Mouse (Mus musculus): Measurements from ENCODE around the gene Nup214. TPM values are rescaled to one million over a fixed set of nuclear protein-coding genes. Genes with fewer than 3 reads are reported as not detected.

Gene Nup214
- polyA plus RNA-seq (2016; fragmentation: Nextera tagmentation; extraction: Ambion mirVana): 120 and 121 TPM in 2 replicates

- under 1% methylated on average over 60 of the region's 60 CpGs for WGBS
- Histone ChIP-seq H3K4me1 (peaks cover 16% of the 10 kb centered on the region), H3K27me3 (replicated peaks; ENCODE audit: low read depth, poor library complexity, severe bottlenecking) (no peaks in the 10 kb centered on the region), H3K4me3 (peak within 1 kb of the TSS; percentile 86), H3K27ac (replicated peaks) (peak within 1 kb of the TSS; percentile 91), H3K9me3 (no peaks in the 10 kb centered on the region), H3K36me3 (replicated peaks) (peaks cover 70% of the 10 kb centered on the region)
- peak; percentile 100 for DNase-seq (ENCODE audit: low spot score)
Measured at GRCm38 (mm10) chr2:31974141-31974808, at the start of gene Nup214. Gene Nup214, plus strand, starts transcription at chr2:31974436.

GRCm38 (mm10) chr2:31924811-31925210, 49.4 kb upstream of the Nup214 start:
- peaks cover 7% of the 10 kb centered on the region for H3K27me3 ChIP-seq (replicated peaks; ENCODE audit: low read depth, poor library complexity, severe bottlenecking)
- no peaks in the 10 kb centered on the region for H3K9me3 ChIP-seq
- H3K4me1 ChIP-seq: peaks cover 8% of the 10 kb centered on the region
- no peaks in the 10 kb centered on the region for H3K36me3 ChIP-seq (replicated peaks)
- 32% methylated on average over 9 of the region's 9 CpGs for WGBS
- H3K4me3 ChIP-seq: no peak overlapping the region
- H3K27ac ChIP-seq (replicated peaks): no peak overlapping the region
- DNase-seq (ENCODE audit: low spot score): peak; percentile 44

- H3K9me3 ChIP-seq: no peaks in the 10 kb centered on the region
- no peak for DNase-seq (ENCODE audit: low spot score)
- H3K4me1 ChIP-seq: peaks cover 13% of the 10 kb centered on the region
- no peak overlapping the region for H3K4me3 ChIP-seq
- H3K27me3 ChIP-seq (replicated peaks; ENCODE audit: low read depth, poor library complexity, severe bottlenecking): peaks cover 11% of the 10 kb centered on the region; the same call in 1 of the 2 replicates
- H3K27ac ChIP-seq (replicated peaks): no peak overlapping the region
- H3K36me3 ChIP-seq (replicated peaks): no peaks in the 10 kb centered on the region
- 66% methylated on average over 4 of the region's 4 CpGs for WGBS
Measured at GRCm38 (mm10) chr2:31925936-31926335, 48.3 kb upstream of the Nup214 start.

GRCm38 (mm10) chr2:31929664-31930063, 44.6 kb upstream of the Nup214 start:
- 91% methylated on average over 3 of the region's 3 CpGs for WGBS
- H3K9me3 ChIP-seq: no peaks in the 10 kb centered on the region
- 0 out of 2 replicates have a peak, but pooled peaks cover 4% of the 10 kb centered on the region for H3K27me3 ChIP-seq (replicated peaks; ENCODE audit: low read depth, poor library complexity, severe bottlenecking)
- no peaks in the 10 kb centered on the region for H3K36me3 ChIP-seq (replicated peaks)
- H3K27ac ChIP-seq (replicated peaks): no peak overlapping the region
- no peak for DNase-seq (ENCODE audit: low spot score)
- no peak overlapping the region for H3K4me3 ChIP-seq
- peaks cover 14% of the 10 kb centered on the region for H3K4me1 ChIP-seq

GRCm38 (mm10) chr2:31934551-31934950, 39.7 kb upstream of the Nup214 start:
- Histone ChIP-seq H3K4me1 (peaks cover 23% of the 10 kb centered on the region), H3K9me3 (no peaks in the 10 kb centered on the region), H3K36me3 (replicated peaks) (no peaks in the 10 kb centered on the region), H3K27ac (replicated peaks) (no peak overlapping the region), H3K27me3 (replicated peaks; ENCODE audit: low read depth, poor library complexity, severe bottlenecking) (peaks cover 4% of the 10 kb centered on the region; the same call in 1 of the 2 replicates), H3K4me3 (no peak overlapping the region)
- no peak for DNase-seq (ENCODE audit: low spot score)
- WGBS: 48% methylated on average over 4 of the region's 4 CpGs

GRCm38 (mm10) chr2:31935054-31935453, 39.2 kb upstream of the Nup214 start:
- peaks cover 25% of the 10 kb centered on the region for H3K4me1 ChIP-seq
- no peaks in the 10 kb centered on the region for H3K36me3 ChIP-seq (replicated peaks)
- WGBS: 49% methylated on average over 4 of the region's 4 CpGs
- H3K27ac ChIP-seq (replicated peaks): no peak overlapping the region
- no peak for DNase-seq (ENCODE audit: low spot score)
- no peak overlapping the region for H3K4me3 ChIP-seq
- H3K27me3 ChIP-seq (replicated peaks; ENCODE audit: low read depth, poor library complexity, severe bottlenecking): peaks cover 4% of the 10 kb centered on the region; the same call in 1 of the 2 replicates
- H3K9me3 ChIP-seq: no peaks in the 10 kb centered on the region

GRCm38 (mm10) chr2:31938298-31938697, 35.9 kb upstream of the Nup214 start:
- 83% methylated on average over 1 of the region's 1 CpGs for WGBS
- H3K4me1 ChIP-seq: peaks cover 15% of the 10 kb centered on the region
- no peak overlapping the region for H3K27ac ChIP-seq (replicated peaks)
- no peak for DNase-seq (ENCODE audit: low spot score)
- H3K27me3 ChIP-seq (replicated peaks; ENCODE audit: low read depth, poor library complexity, severe bottlenecking): no peaks in the 10 kb centered on the region; the same call in 1 of the 2 replicates
- no peaks in the 10 kb centered on the region for H3K9me3 ChIP-seq
- H3K4me3 ChIP-seq: no peak overlapping the region
- H3K36me3 ChIP-seq (replicated peaks): no peaks in the 10 kb centered on the region

GRCm38 (mm10) chr2:31943011-31943410, 31.2 kb upstream of the Nup214 start:
- no peak overlapping the region for H3K4me3 ChIP-seq
- peaks cover 5% of the 10 kb centered on the region; the same call in 1 of the 2 replicates for H3K27me3 ChIP-seq (replicated peaks; ENCODE audit: low read depth, poor library complexity, severe bottlenecking)
- 82% methylated on average over 4 of the region's 4 CpGs for WGBS
- 0 out of 2 replicates have a peak, but pooled peaks cover 5% of the 10 kb centered on the region for H3K4me1 ChIP-seq
- no peak overlapping the region for H3K27ac ChIP-seq (replicated peaks)
- H3K36me3 ChIP-seq (replicated peaks): no peaks in the 10 kb centered on the region
- DNase-seq (ENCODE audit: low spot score): no peak
- H3K9me3 ChIP-seq: no peaks in the 10 kb centered on the region

GRCm38 (mm10) chr2:31945580-31945979, 28.7 kb upstream of the Nup214 start:
- peaks cover 23% of the 10 kb centered on the region; the same call in 1 of the 2 replicates for H3K27me3 ChIP-seq (replicated peaks; ENCODE audit: low read depth, poor library complexity, severe bottlenecking)
- H3K27ac ChIP-seq (replicated peaks): no peak overlapping the region
- no peaks in the 10 kb centered on the region for H3K36me3 ChIP-seq (replicated peaks)
- 71% methylated on average over 2 of the region's 2 CpGs for WGBS
- H3K4me3 ChIP-seq: no peak overlapping the region
- no peaks in the 10 kb centered on the region for H3K9me3 ChIP-seq
- H3K4me1 ChIP-seq: peaks cover 9% of the 10 kb centered on the region
- no peak for DNase-seq (ENCODE audit: low spot score)

- Histone ChIP-seq H3K36me3 (replicated peaks) (peaks cover 20% of the 10 kb centered on the region), H3K27me3 (replicated peaks; ENCODE audit: low read depth, poor library complexity, severe bottlenecking) (peaks cover 25% of the 10 kb centered on the region; the same call in 1 of the 2 replicates), H3K27ac (replicated peaks) (no peak overlapping the region), H3K9me3 (no peaks in the 10 kb centered on the region), H3K4me3 (no peak overlapping the region), H3K4me1 (peaks cover 35% of the 10 kb centered on the region)
- 83% methylated on average over 6 of the region's 6 CpGs for WGBS
- no peak for DNase-seq (ENCODE audit: low spot score)
Measured at GRCm38 (mm10) chr2:31948392-31948791, 25.8 kb upstream of the Nup214 start.

GRCm38 (mm10) chr2:31948801-31949200, 25.4 kb upstream of the Nup214 start:
- Histone ChIP-seq H3K27me3 (replicated peaks; ENCODE audit: low read depth, poor library complexity, severe bottlenecking) (peaks cover 25% of the 10 kb centered on the region; the same call in 1 of the 2 replicates), H3K9me3 (no peaks in the 10 kb centered on the region), H3K4me3 (no peak overlapping the region), H3K36me3 (replicated peaks) (peaks cover 24% of the 10 kb centered on the region), H3K27ac (replicated peaks) (no peak overlapping the region), H3K4me1 (peaks cover 38% of the 10 kb centered on the region)
- no peak for DNase-seq (ENCODE audit: low spot score)
- 75% methylated on average over 6 of the region's 6 CpGs for WGBS

- Histone ChIP-seq H3K36me3 (replicated peaks) (peaks cover 39% of the 10 kb centered on the region), H3K4me3 (peak within 1 kb of the TSS; percentile 76), H3K9me3 (no peaks in the 10 kb centered on the region), H3K4me1 (peaks cover 46% of the 10 kb centered on the region), H3K27me3 (replicated peaks; ENCODE audit: low read depth, poor library complexity, severe bottlenecking) (peaks cover 25% of the 10 kb centered on the region; the same call in 1 of the 2 replicates), H3K27ac (replicated peaks) (peak within 1 kb of the TSS; percentile 87)
- peak; percentile 91 for DNase-seq (ENCODE audit: low spot score)
- under 1% methylated on average over 66 of the region's 66 CpGs for WGBS
Measured at GRCm38 (mm10) chr2:31950058-31950871, 24.0 kb upstream of the Nup214 start, which contains the start of gene Aif1l. Gene Aif1l, plus strand, starts transcription at chr2:31950139.

All from embryonic facial prominence, embryonic 10.5 days (tissue).